In the genomic region with DNA sequence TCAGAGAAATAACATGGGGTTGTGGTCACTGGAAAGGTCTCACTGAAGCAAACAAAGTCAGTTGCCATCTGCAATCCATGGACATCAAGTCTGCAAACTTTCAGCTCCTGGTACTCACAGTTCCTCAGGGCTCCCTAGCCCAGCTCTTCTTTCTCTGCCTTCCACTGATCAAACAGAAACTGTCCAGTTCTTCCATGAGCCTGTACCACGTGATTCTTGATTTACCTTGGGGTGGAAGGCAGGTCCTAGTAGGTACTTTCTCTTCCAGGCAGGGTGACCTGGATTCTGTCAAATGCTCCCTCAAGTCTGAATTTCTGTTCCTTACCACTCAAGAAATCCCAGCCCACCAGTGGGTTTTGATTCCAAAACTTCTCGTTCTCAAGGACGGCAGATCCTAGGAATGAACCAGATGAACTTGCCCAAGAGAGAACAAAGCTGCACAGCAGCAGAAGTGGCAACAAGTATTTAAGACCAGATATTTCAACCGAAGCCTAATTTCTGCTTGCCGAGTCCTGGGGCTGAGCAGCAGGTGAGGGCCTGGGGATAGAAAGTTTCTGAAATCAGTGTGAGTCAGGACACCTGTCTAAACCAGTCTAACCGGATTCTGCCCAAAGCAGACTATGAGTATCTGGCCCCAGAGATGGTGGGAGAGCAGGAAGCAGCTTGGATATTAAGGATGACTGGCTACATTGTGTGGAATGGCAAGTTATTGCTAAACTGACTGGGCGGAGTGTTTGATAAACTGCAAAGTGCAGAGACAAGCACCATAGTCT, we compare ENCODE assay signal across 20 mouse cellular contexts. TPM values are rescaled to one million over a fixed set of nuclear protein-coding genes. Genes with fewer than 3 reads are reported as not detected.
A peak's percentile ranks its signal among the peaks of the same experiment; 100 is the strongest.
DNase-seq lines count a peak whose midpoint lies in the region; ATAC-seq and TF ChIP-seq lines count a peak whose summit lies in the region.
"Had no signal": no experiment of that assay in that cellular context is flagged by ENCODE, and none has a peak within 500 bp of the region (broad histone marks: within the 10 kb centered on the region; RNA-seq: fewer than 3 reads in every experiment).

No protein-coding gene starts in this region.

- TF ChIP-seq EP300 in stomach, postnatal 0 days (optimal IDR thresholded peaks at IDR 0.05), result peak; percentile 76
- no peak for TF ChIP-seq EP300 in heart, adult 2 months (IDR thresholded peaks at IDR 0.05; ENCODE audit: insufficient read depth, low read depth, low read length)

- DNase-seq in embryo, embryonic 10 days (ENCODE audit: low spot score), result peak; percentile 42
- DNase-seq in embryo, embryonic 9.5 days (ENCODE audit: extremely low spot score), result no peak
- DNase-seq in lung, postnatal 10 days, result no peak
- no peak for DNase-seq in stomach, postnatal 0 days (ENCODE audit: low spot score)
- DNase-seq in left cerebral cortex, postnatal 25 days (ENCODE audit: low spot score in 2 of 2), result no peak
- DNase-seq in heart, adult 2 months, result no peak
- DNase-seq: adrenal gland, postnatal 10 days; cerebellum, adult 8-10 months; gastrocnemius, postnatal 14 days; heart, postnatal 4 days; thymus, adult 2 months had no signal

- no peaks in the 10 kb centered on the region for H3K36me3 ChIP-seq in lung, embryonic 16.5 days (ENCODE audit: control insufficient read depth, insufficient read depth, low read length)
- no peaks in the 10 kb centered on the region for H3K36me3 ChIP-seq in intestine, postnatal 0 days (ENCODE audit: control insufficient read depth, insufficient read depth)
- no peaks in the 10 kb centered on the region for H3K36me3 ChIP-seq in stomach, postnatal 0 days (ENCODE audit: control insufficient read depth, insufficient read depth, low read length)
- no peaks in the 10 kb centered on the region for H3K36me3 ChIP-seq in heart, adult 2 months (ENCODE audit: control insufficient read depth, insufficient read depth, low read length)
- H3K36me3 ChIP-seq: limb, embryonic 15.5 days; midbrain, embryonic 12.5 days had no signal

- intact Hi-C loops in left cerebral cortex, postnatal 25 days (cut with DNase I), result no loop called here
- intact Hi-C loops in heart, adult 2 months (cut with DNase I), result no loop called here

- no peaks in the 10 kb centered on the region for H3K4me1 ChIP-seq in lung, embryonic 16.5 days (replicated peaks; ENCODE audit: control insufficient read depth, insufficient read depth, low read length)
- no peaks in the 10 kb centered on the region for H3K4me1 ChIP-seq in intestine, postnatal 0 days (replicated peaks; ENCODE audit: control insufficient read depth, insufficient read depth, low read length)
- no peaks in the 10 kb centered on the region for H3K4me1 ChIP-seq in stomach, postnatal 0 days (replicated peaks; ENCODE audit: control insufficient read depth, insufficient read depth)
- H3K4me1 ChIP-seq in heart, adult 2 months (ENCODE audit: control insufficient read depth, insufficient read depth, low read length), result no peaks in the 10 kb centered on the region
- H3K4me1 ChIP-seq: limb, embryonic 15.5 days had no signal

- no peak overlapping the region for H3K4me2 ChIP-seq in lung, embryonic 16.5 days (ENCODE audit: low read depth, low read length)
- H3K4me2 ChIP-seq in intestine, postnatal 0 days (replicated peaks; ENCODE audit: low read depth), result peak overlapping the region; percentile 43
- no peak overlapping the region for H3K4me2 ChIP-seq in stomach, postnatal 0 days (replicated peaks; ENCODE audit: low read depth)
- H3K4me2 ChIP-seq: heart, embryonic 11.5 days; limb, embryonic 15.5 days; midbrain, embryonic 12.5 days had no signal

- H3K4me3 ChIP-seq in lung, embryonic 16.5 days (ENCODE audit: low read length), result no peak overlapping the region
- H3K4me3 ChIP-seq in intestine, postnatal 0 days (ENCODE audit: low read depth, low read length), result no peak overlapping the region
- H3K4me3 ChIP-seq in stomach, postnatal 0 days (ENCODE audit: low read depth, low read length), result no peak overlapping the region
- no peak overlapping the region for H3K4me3 ChIP-seq in heart, adult 2 months
- H3K4me3 ChIP-seq: erythroblast, embryonic 14.5 days; layer of hippocampus, adult 2 months; left cerebral cortex, adult 2 months; limb, embryonic 15.5 days; midbrain, embryonic 12.5 days had no signal

- TF ChIP-seq CTCF in intestine, postnatal 0 days (IDR thresholded peaks at IDR 0.05; ENCODE audit: low read depth), result no peak
- no peak for TF ChIP-seq CTCF in stomach, postnatal 0 days (IDR thresholded peaks at IDR 0.05; ENCODE audit: low read depth)
- no peak for TF ChIP-seq CTCF in heart, adult 2 months (IDR thresholded peaks at IDR 0.05)

- no peaks in the 10 kb centered on the region for H3K27me3 ChIP-seq in lung, embryonic 16.5 days (ENCODE audit: control insufficient read depth, insufficient read depth, low read depth, low read length)
- H3K27me3 ChIP-seq in intestine, postnatal 0 days (replicated peaks; ENCODE audit: control insufficient read depth, insufficient read depth, low read length), result no peaks in the 10 kb centered on the region
- no peaks in the 10 kb centered on the region for H3K27me3 ChIP-seq in stomach, postnatal 0 days (ENCODE audit: control insufficient read depth, insufficient read depth, low read length)
- H3K27me3 ChIP-seq in heart, adult 2 months (ENCODE audit: control insufficient read depth, insufficient read depth, low read length), result no peaks in the 10 kb centered on the region
- H3K27me3 ChIP-seq: limb, embryonic 15.5 days; midbrain, embryonic 12.5 days had no signal

- no peaks in the 10 kb centered on the region for H3K9me3 ChIP-seq in lung, embryonic 16.5 days (ENCODE audit: control insufficient read depth, low read length)
- H3K9me3 ChIP-seq in intestine, postnatal 0 days (ENCODE audit: control insufficient read depth), result no peaks in the 10 kb centered on the region
- no peaks in the 10 kb centered on the region for H3K9me3 ChIP-seq in stomach, postnatal 0 days (ENCODE audit: control insufficient read depth, low read length)
- H3K9me3 ChIP-seq: limb, embryonic 15.5 days; midbrain, embryonic 12.5 days had no signal

- H3K27ac ChIP-seq in lung, embryonic 16.5 days (ENCODE audit: low read length), result peak overlapping the region; percentile 78
- no peak overlapping the region for H3K27ac ChIP-seq in intestine, postnatal 0 days (ENCODE audit: low read depth, low read length)
- H3K27ac ChIP-seq in stomach, postnatal 0 days (replicated peaks), result no peak overlapping the region
- no peak overlapping the region for H3K27ac ChIP-seq in heart, adult 2 months
- H3K27ac ChIP-seq: layer of hippocampus, adult 2 months; left cerebral cortex, adult 2 months; limb, embryonic 15.5 days; macrophage; midbrain, embryonic 12.5 days had no signal

- H3K79me2 ChIP-seq in heart, adult 2 months (replicated peaks; ENCODE audit: control insufficient read depth, insufficient read depth, low read length), result no peaks in the 10 kb centered on the region

- ATAC-seq in lung, embryonic 16.5 days (ENCODE audit: low read depth), result peak; percentile 81
- ATAC-seq in intestine, postnatal 0 days, result peak; percentile 97
- ATAC-seq in stomach, postnatal 0 days (ENCODE audit: low FRiP score, low TSS enrichment), result peak; percentile 84

- no peak overlapping the region for H3K9ac ChIP-seq in lung, embryonic 16.5 days (ENCODE audit: low read length)
- H3K9ac ChIP-seq in intestine, postnatal 0 days (ENCODE audit: low read depth, low read length), result no peak overlapping the region
- H3K9ac ChIP-seq in stomach, postnatal 0 days (ENCODE audit: low read length), result no peak overlapping the region
- H3K9ac ChIP-seq in heart, adult 2 months (ENCODE audit: low read depth, low read length), result no peak overlapping the region
- H3K9ac ChIP-seq: limb, embryonic 15.5 days; midbrain, embryonic 12.5 days had no signal

- WGBS in lung, embryonic 16.5 days, result 58% methylated on average over 7 of the region's 7 CpGs
- 32% methylated on average over 7 of the region's 7 CpGs for WGBS in intestine, postnatal 0 days
- 58% methylated on average over 7 of the region's 7 CpGs for WGBS in stomach, postnatal 0 days
- 85% methylated on average over 7 of the region's 7 CpGs for WGBS in heart, adult 2 months

- TF ChIP-seq POLR2A in heart, adult 2 months (IDR thresholded peaks at IDR 0.05; ENCODE audit: insufficient read depth, low read depth, low read length), result no peak

RNA-seq across cellular contexts. Expression of gene Ice1, which starts 44.2 kb away (rescaled TPM):
- 13.8 and 15.8 TPM in 2 replicates for polyA plus RNA-seq in lung, embryonic 16.5 days (2015; fragmentation: Nextera tagmentation; extraction: Ambion mirVana)
- polyA plus RNA-seq in intestine, postnatal 0 days (2015; fragmentation: Nextera tagmentation; extraction: Ambion mirVana), result 5.8 and 7.0 TPM in 2 replicates
- polyA plus RNA-seq in stomach, postnatal 0 days (2015; fragmentation: Nextera tagmentation; extraction: Ambion mirVana), result 6.0 and 7.3 TPM in 2 replicates
- total RNA-seq in left cerebral cortex, postnatal 25 days (2021), result 10 to 100 TPM; 60.7 to 69.3 TPM
- total RNA-seq in heart, adult 2 months (2021), result 10 to 100 TPM; 25.7 to 30.4 TPM
- polyA plus RNA-seq in heart, adult 2 months (2012; rRNA removed), result 24.3 and 44.7 TPM in 2 replicates
